Mouse (Mus musculus) testis, postnatal 10 days (tissue): Measurements from ENCODE around the gene Zfp597.
"Not testable (repeated sequence)": the region's sequence is repeated elsewhere in the genome, so short reads cannot be mapped to it uniquely, and the experiment has no call there.

Experiments used
- DNase-seq: peaks from one replicate; pipeline ENCODE4 v3.0.0; 2021; ENCODE audit warnings: low spot score

The Zfp597 gene

GRCm38 (mm10) chr16:3855776-3856175, 28.6 kb downstream of the Zfp597 start:
- DNase-seq = no peak

- DNase-seq = no peak
These were observed 29.8 kb downstream of the Zfp597 start for GRCm38 (mm10) chr16:3854437-3855182.

GRCm38 (mm10) chr16:3852586-3852985, 31.8 kb downstream of the Zfp597 start:
- DNase-seq = no peak

- not testable (repeated sequence) for DNase-seq
These were observed 33.1 kb downstream of the Zfp597 start for GRCm38 (mm10) chr16:3851301-3851700.

GRCm38 (mm10) chr16:3848416-3848815, 35.9 kb downstream of the Zfp597 start:
- no peak for DNase-seq

GRCm38 (mm10) chr16:3847871-3848270, 36.5 kb downstream of the Zfp597 start:
- no peak for DNase-seq

- peak; percentile 90 for DNase-seq
These were observed 37.4 kb downstream of the Zfp597 start, which contains the start of gene Zfp174 for GRCm38 (mm10) chr16:3846711-3847518. Gene Zfp174 (plus strand): TSS chr16:3847268.

GRCm38 (mm10) chr16:3843796-3844195, 40.6 kb downstream of the Zfp597 start:
- DNase-seq = no peak

GRCm38 (mm10) chr16:3842989-3843388, 41.4 kb downstream of the Zfp597 start:
- DNase-seq = no peak

- DNase-seq = no peak
These were observed 45.0 kb downstream of the Zfp597 start for GRCm38 (mm10) chr16:3839157-3839885.

GRCm38 (mm10) chr16:3835461-3835860, 48.9 kb downstream of the Zfp597 start:
- DNase-seq = no peak

- DNase-seq = no peak
These were observed 53.7 kb downstream of the Zfp597 start, which contains the start of gene Olfr15 for GRCm38 (mm10) chr16:3830588-3831109. Gene Olfr15 (plus strand): TSS chr16:3830878.

- no peak for DNase-seq
These were observed 54.6 kb downstream of the Zfp597 start for GRCm38 (mm10) chr16:3829727-3830126.

- DNase-seq = no peak
These were observed 56.3 kb downstream of the Zfp597 start for GRCm38 (mm10) chr16:3828021-3828420.

GRCm38 (mm10) chr16:3820202-3820601, 64.2 kb downstream of the Zfp597 start:
- DNase-seq = no peak

GRCm38 (mm10) chr16:3814667-3815066, 69.7 kb downstream of the Zfp597 start:
- DNase-seq = not testable (repeated sequence)
